Mouse (Mus musculus) forebrain, embryonic 13.5 days (tissue): ENCODE measurements around the gene Gng4. TPM values are rescaled to one million over a fixed set of nuclear protein-coding genes. Genes with fewer than 3 reads are reported as not detected.
A peak's percentile ranks its signal among the peaks of the same experiment; 100 is the strongest.

Experiments used
- ATAC-seq: fragments of 200-750 bp; cut with Nextera tagmentation; 2 replicates; pipeline ENCODE4 v1.8.0; 2017
- H3K27ac ChIP-seq: fragments of 300-500 bp; sonication (generic); 2 replicates; pipeline ENCODE4 v1.5.1; 2015; ENCODE audit warnings: inconsistent platforms, mild to moderate bottlenecking, moderate library complexity
- H3K27me3 ChIP-seq: fragments of 300-500 bp; sonication (generic); 2 replicates; pipeline ENCODE4 v1.6.1; 2015; ENCODE audit warnings: mild to moderate bottlenecking, inconsistent platforms
- H3K36me3 ChIP-seq: fragments of 300-500 bp; sonication (generic); 2 replicates; pipeline ENCODE4 v1.6.1; 2015; ENCODE audit warnings: mild to moderate bottlenecking, inconsistent platforms; ENCODE audit not compliant: poor library complexity, severe bottlenecking
- H3K4me1 ChIP-seq: fragments of 300-500 bp; sonication (generic); 2 replicates; pipeline ENCODE4 v1.6.1; 2015; ENCODE audit warnings: inconsistent platforms
- H3K4me2 ChIP-seq: fragments of 300-500 bp; sonication (generic); 2 replicates; pipeline ENCODE4 v1.6.1; 2015; ENCODE audit warnings: inconsistent platforms, mild to moderate bottlenecking, moderate library complexity
- H3K4me3 ChIP-seq: fragments of 300-500 bp; sonication (generic); 2 replicates; pipeline ENCODE4 v1.5.1; 2015; ENCODE audit warnings: mild to moderate bottlenecking, inconsistent platforms
- H3K9ac ChIP-seq: fragments of 300-500 bp; sonication (generic); 2 replicates; pipeline ENCODE4 v1.6.1; 2015; ENCODE audit warnings: mild to moderate bottlenecking, inconsistent platforms
- H3K9me3 ChIP-seq: fragments of 300-500 bp; sonication (generic); replicated peaks from 2 replicates; pipeline ENCODE4 v1.6.1; 2016; ENCODE audit warnings: inconsistent platforms
- WGBS: fragments of 180-500 bp; shearing (Covaris S2); methylation state at CpG from one replicate; pipeline ENCODE4 v1.1.7; 2015; 5-methylcytosine and 5-hydroxymethylcytosine counted together
- polyA plus RNA-seq: library from polyadenylated mRNA; unstranded; fragments of >200 nt; fragmentation: Nextera tagmentation; extraction: Ambion mirVana; gene quantifications from 2 replicates; pipeline ENCODE4 v1.2.1, GENCODE M21; 2015

Gene Gng4
- polyA plus RNA-seq, 1 experiment from 2014 or later = 7.4 TPM

DNA sequence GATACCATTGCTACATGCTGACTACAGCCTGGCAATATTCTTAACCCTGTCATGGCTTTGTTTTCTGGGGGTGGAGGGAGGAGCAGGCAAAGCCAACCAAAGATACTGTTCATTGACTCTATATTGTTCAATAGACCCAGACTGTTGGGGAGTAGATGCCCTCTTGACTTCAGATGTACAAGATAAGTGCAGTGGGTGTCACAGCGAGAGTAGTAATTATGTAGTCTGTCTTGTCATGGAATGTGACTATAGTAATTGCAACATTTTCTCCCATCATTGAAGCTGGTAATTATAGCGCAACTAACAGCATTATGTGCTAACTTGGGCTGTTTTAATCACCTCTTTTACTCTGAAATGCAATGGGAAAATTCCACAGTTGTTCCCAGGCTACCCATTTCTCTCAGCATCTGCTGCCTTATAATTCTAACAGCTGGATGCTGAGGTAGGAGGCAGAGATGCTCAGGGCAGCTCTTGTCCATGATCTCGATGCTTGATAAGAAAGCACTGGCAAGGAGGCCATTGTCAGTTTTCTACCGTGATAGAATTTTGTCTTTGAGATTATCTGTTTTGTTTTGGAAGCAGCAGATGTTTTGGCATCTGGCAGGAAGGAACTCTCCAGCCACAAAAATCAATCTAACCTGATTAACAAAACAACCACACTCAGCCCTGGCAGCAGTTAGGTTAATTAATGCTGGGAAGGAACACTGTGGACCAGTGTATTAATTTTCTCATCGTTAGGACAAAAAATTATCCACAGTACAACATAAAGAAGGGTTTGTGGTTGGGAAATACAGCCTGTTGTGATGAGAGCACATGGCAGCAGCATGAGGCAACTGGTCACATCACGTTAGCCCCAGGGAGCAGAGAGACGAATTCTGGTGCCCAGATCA is 36.6 kb downstream of the Gng4 start:
- no peak overlapping the region for H3K27ac ChIP-seq
- WGBS = 56% methylated on average over 7 of the region's 7 CpGs
- peak; percentile 75 for ATAC-seq
- H3K4me1 ChIP-seq = no peaks in the 10 kb centered on the region
- H3K27me3 ChIP-seq = no peaks in the 10 kb centered on the region
- no peak overlapping the region for H3K4me2 ChIP-seq
- no peak overlapping the region for H3K9ac ChIP-seq
- H3K36me3 ChIP-seq = no peaks in the 10 kb centered on the region
- no peak overlapping the region for H3K4me3 ChIP-seq
- no peaks in the 10 kb centered on the region; the same call in 1 of the 2 replicates for H3K9me3 ChIP-seq

DNA sequence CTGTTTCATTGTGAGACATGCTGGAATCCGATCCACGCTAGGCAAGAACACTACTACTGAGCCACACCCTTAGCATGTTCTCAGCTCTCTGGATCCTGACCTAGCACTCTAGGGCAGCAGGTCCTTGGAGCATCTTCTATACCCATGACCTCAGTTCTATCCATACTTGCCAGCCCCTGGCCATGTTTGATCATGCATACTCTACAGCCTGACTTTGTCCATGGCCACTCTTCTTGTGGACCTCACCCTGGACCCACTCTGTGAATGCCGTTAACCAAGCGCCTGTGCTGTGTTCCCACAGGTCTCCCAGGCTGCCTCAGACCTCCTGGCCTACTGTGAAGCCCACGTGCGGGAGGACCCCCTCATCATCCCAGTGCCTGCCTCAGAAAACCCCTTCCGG is 41.1 kb downstream of the Gng4 start:
- H3K9me3 ChIP-seq = no peaks in the 10 kb centered on the region
- WGBS = 94% methylated on average over 7 of the region's 7 CpGs
- no peak overlapping the region for H3K27ac ChIP-seq
- ATAC-seq = no peak
- H3K4me2 ChIP-seq = no peak overlapping the region
- no peaks in the 10 kb centered on the region for H3K4me1 ChIP-seq
- no peak overlapping the region for H3K4me3 ChIP-seq
- H3K27me3 ChIP-seq = no peaks in the 10 kb centered on the region
- H3K36me3 ChIP-seq = no peaks in the 10 kb centered on the region
- H3K9ac ChIP-seq = no peak overlapping the region

- ATAC-seq = no peak
These were observed 42.7 kb downstream of the Gng4 start for GRCm38 (mm10) chr13:13826533-13826932.

GRCm38 (mm10) chr13:13828125-13828524 is 44.3 kb downstream of the Gng4 start:
- Histone ChIP-seq H3K9me3 (no peaks in the 10 kb centered on the region), H3K4me3 (no peak overlapping the region), H3K4me1 (no peaks in the 10 kb centered on the region), H3K27me3 (no peaks in the 10 kb centered on the region), H3K27ac (no peak overlapping the region), H3K4me2 (no peak overlapping the region), H3K9ac (no peak overlapping the region), H3K36me3 (no peaks in the 10 kb centered on the region)
- 47% methylated on average over 1 of the region's 1 CpGs for WGBS
- no peak for ATAC-seq

More at GRCm38 (mm10) chr13:13826533-13826932, 42.7 kb downstream of the Gng4 start:
- no peaks in the 10 kb centered on the region for H3K36me3 ChIP-seq
- no peak overlapping the region for H3K9ac ChIP-seq
- H3K27me3 ChIP-seq = no peaks in the 10 kb centered on the region
- 80% methylated on average over 6 of the region's 6 CpGs for WGBS
- no peak overlapping the region for H3K4me3 ChIP-seq
- H3K4me2 ChIP-seq = no peak overlapping the region
- H3K9me3 ChIP-seq = no peaks in the 10 kb centered on the region
- no peaks in the 10 kb centered on the region for H3K4me1 ChIP-seq
- H3K27ac ChIP-seq = no peak overlapping the region

DNA sequence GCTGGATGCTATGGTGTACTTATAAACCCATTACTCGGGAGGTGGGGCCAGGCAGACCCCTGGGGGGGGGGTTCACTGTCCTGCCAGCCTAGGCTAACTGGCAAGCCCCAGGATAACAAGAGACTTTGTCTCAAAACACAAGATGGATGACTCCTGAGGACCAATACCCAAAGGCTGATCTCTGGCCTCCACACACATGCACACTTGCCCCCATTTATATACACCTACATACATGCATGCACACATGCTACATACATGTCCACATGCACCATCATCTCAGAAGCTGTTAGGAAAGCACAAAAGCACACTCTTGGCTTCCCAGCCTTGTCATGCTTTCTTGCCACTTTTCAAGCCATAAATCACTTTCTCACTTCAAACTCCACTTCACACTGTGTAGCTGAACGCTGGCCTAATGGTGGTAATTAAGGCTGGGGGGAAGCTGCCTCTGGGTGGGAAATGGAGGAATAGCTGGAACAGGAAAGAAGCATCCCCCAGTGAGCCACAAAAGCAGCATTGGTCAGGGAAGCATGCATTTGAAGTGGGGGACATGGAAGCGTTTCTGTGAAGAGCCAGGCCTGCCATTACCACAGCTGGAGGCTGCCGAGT is 46.7 kb downstream of the Gng4 start:
- Histone ChIP-seq H3K4me3 (no peak overlapping the region), H3K4me1 (no peaks in the 10 kb centered on the region), H3K9ac (no peak overlapping the region), H3K9me3 (no peaks in the 10 kb centered on the region), H3K36me3 (no peaks in the 10 kb centered on the region), H3K4me2 (no peak overlapping the region), H3K27ac (no peak overlapping the region), H3K27me3 (no peaks in the 10 kb centered on the region)
- 0 out of 2 replicates have a peak, but pooled peaks have one; percentile 21 for ATAC-seq
- WGBS = 58% methylated on average over 4 of the region's 4 CpGs

- Histone ChIP-seq H3K9ac (no peak overlapping the region), H3K27me3 (no peaks in the 10 kb centered on the region), H3K4me3 (no peak overlapping the region), H3K9me3 (peaks cover 15% of the 10 kb centered on the region), H3K27ac (no peak overlapping the region), H3K4me1 (no peaks in the 10 kb centered on the region), H3K36me3 (no peaks in the 10 kb centered on the region), H3K4me2 (no peak overlapping the region)
- 68% methylated on average over 2 of the region's 2 CpGs for WGBS
- ATAC-seq = no peak
These were observed 51.3 kb downstream of the Gng4 start for GRCm38 (mm10) chr13:13835180-13835579.

DNA sequence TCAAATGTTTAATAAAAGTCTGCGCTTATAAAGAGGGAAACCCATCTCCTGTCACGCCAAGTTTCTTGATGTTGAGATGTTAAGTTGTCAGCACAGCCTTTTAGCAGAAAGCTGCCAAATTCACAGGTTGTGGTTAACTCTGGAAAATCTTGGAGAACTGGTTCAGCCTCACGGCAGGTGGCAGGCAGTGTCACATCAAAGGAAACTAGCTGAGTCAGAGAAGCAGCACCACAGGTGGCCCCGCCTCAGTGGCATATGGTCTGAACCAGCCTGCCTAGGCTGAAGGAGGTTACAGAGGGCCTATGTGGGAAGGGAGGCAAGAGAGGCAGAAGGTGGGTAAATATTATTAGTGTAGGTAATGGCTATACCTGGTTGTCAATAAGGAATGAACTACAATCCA is 61.2 kb downstream of the Gng4 start:
- WGBS = 66% methylated on average over 4 of the region's 4 CpGs

GRCm38 (mm10) chr13:13847075-13847599 is 63.3 kb downstream of the Gng4 start:
- H3K4me2 ChIP-seq = no peak overlapping the region
- H3K4me3 ChIP-seq = no peak overlapping the region
- ATAC-seq = no peak

More for the DNA sequence above, 61.2 kb downstream of the Gng4 start:
- Histone ChIP-seq H3K27me3 (no peaks in the 10 kb centered on the region), H3K4me3 (no peak overlapping the region), H3K36me3 (no peaks in the 10 kb centered on the region), H3K27ac (no peak overlapping the region), H3K9me3 (no peaks in the 10 kb centered on the region), H3K4me2 (no peak overlapping the region), H3K4me1 (no peaks in the 10 kb centered on the region), H3K9ac (no peak overlapping the region)
- no peak for ATAC-seq

GRCm38 (mm10) chr13:13857190-13857589 is 73.3 kb downstream of the Gng4 start:
- no peak for ATAC-seq
- Histone ChIP-seq H3K9ac (no peak overlapping the region), H3K4me1 (no peaks in the 10 kb centered on the region), H3K27ac (no peak overlapping the region), H3K36me3 (no peaks in the 10 kb centered on the region), H3K9me3 (no peaks in the 10 kb centered on the region), H3K27me3 (no peaks in the 10 kb centered on the region), H3K4me2 (no peak overlapping the region), H3K4me3 (no peak overlapping the region)
- WGBS = 86% methylated on average over 4 of the region's 4 CpGs

More at GRCm38 (mm10) chr13:13847075-13847599, 63.3 kb downstream of the Gng4 start:
- H3K9me3 ChIP-seq = no peaks in the 10 kb centered on the region
- H3K9ac ChIP-seq = no peak overlapping the region
- 85% methylated on average over 3 of the region's 3 CpGs for WGBS
- no peaks in the 10 kb centered on the region for H3K36me3 ChIP-seq
- H3K4me1 ChIP-seq = no peaks in the 10 kb centered on the region
- no peak overlapping the region for H3K27ac ChIP-seq
- H3K27me3 ChIP-seq = no peaks in the 10 kb centered on the region

GRCm38 (mm10) chr13:13862346-13862745 is 78.5 kb downstream of the Gng4 start:
- H3K27me3 ChIP-seq = no peaks in the 10 kb centered on the region
- H3K4me1 ChIP-seq = no peaks in the 10 kb centered on the region
- ATAC-seq = no peak
- no peak overlapping the region for H3K4me3 ChIP-seq
- no peak overlapping the region for H3K4me2 ChIP-seq
- WGBS = 45% methylated on average over 11 of the region's 11 CpGs
- H3K36me3 ChIP-seq = no peaks in the 10 kb centered on the region
- no peak overlapping the region for H3K9ac ChIP-seq
- no peak overlapping the region for H3K27ac ChIP-seq
- H3K9me3 ChIP-seq = no peaks in the 10 kb centered on the region

DNA sequence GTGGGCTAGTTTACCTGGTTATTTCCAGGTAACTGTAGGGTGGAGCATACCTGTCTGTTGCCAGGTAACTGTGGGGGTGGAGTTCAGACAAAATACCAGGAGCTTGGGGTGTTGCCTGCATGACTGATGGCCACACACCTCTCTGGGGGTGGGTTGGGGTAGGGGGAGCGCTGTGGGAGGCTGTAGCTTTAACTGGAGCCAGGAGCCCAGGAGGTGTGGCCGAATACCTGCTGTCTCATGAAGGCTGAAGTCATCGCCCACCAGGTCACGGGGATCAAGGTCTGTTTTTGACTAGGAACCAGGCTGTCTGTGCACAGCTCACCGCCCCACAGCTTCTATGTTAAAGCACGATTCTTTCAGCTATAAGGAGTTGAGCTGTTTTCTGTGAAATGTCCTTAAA is 79.1 kb downstream of the Gng4 start:
- H3K4me1 ChIP-seq = no peaks in the 10 kb centered on the region
- H3K36me3 ChIP-seq = no peaks in the 10 kb centered on the region
- no peak overlapping the region for H3K27ac ChIP-seq
- 52% methylated on average over 6 of the region's 6 CpGs for WGBS
- no peaks in the 10 kb centered on the region for H3K9me3 ChIP-seq
- H3K9ac ChIP-seq = no peak overlapping the region
- H3K4me3 ChIP-seq = no peak overlapping the region
- ATAC-seq = no peak
- no peak overlapping the region for H3K4me2 ChIP-seq
- no peaks in the 10 kb centered on the region for H3K27me3 ChIP-seq

- H3K36me3 ChIP-seq = no peaks in the 10 kb centered on the region
- H3K4me1 ChIP-seq = no peaks in the 10 kb centered on the region
- no peaks in the 10 kb centered on the region for H3K27me3 ChIP-seq
- 82% methylated on average over 2 of the region's 2 CpGs for WGBS
- no peak overlapping the region for H3K4me3 ChIP-seq
- no peaks in the 10 kb centered on the region for H3K9me3 ChIP-seq
- no peak overlapping the region for H3K27ac ChIP-seq
- H3K9ac ChIP-seq = no peak overlapping the region
- no peak for ATAC-seq
- H3K4me2 ChIP-seq = no peak overlapping the region
These were observed 82.5 kb downstream of the Gng4 start for GRCm38 (mm10) chr13:13866339-13866738.
